ENCODE assay signal across 18 mouse cellular contexts in genomic region chr3:49686182-49686895, GRCm38 (mm10).
A peak's percentile ranks its signal among the peaks of the same experiment; 100 is the strongest.
DNase-seq lines count a peak whose midpoint lies in the region; ATAC-seq lines count a peak whose summit lies in the region.
"Had no signal": no experiment of that assay in that cellular context is flagged by ENCODE, and none has a peak within 500 bp of the region (broad histone marks: within the 10 kb centered on the region; RNA-seq: fewer than 3 reads in every experiment).

No protein-coding gene starts in this region.

- H3K27me3 ChIP-seq in kidney, embryonic 14.5 days (ENCODE audit: control insufficient read depth, insufficient read depth, low read length), result no peaks in the 10 kb centered on the region
- H3K27me3 ChIP-seq: liver, embryonic 13.5 days; megakaryocyte, embryonic 14.5 days had no signal

- 4% methylated on average over 4 of the region's 4 CpGs for WGBS in kidney, embryonic 14.5 days

- peak; percentile 90; the same call in 1 of the 2 replicates for ATAC-seq in kidney, embryonic 14.5 days (ENCODE audit: low FRiP score, low TSS enrichment)
- ATAC-seq: forebrain, embryonic 16.5 days; inflammation-experienced regulatory T-cells, adult 6 months had no signal

- H3K9me3 ChIP-seq in kidney, embryonic 14.5 days (ENCODE audit: control insufficient read depth, low read length), result no peaks in the 10 kb centered on the region
- H3K9me3 ChIP-seq: heart, embryonic 10.5 days; liver, embryonic 13.5 days; megakaryocyte, embryonic 14.5 days had no signal

- H3K27ac ChIP-seq in kidney, embryonic 14.5 days (ENCODE audit: low read depth, low read length), result peak overlapping the region; percentile 68
- H3K27ac ChIP-seq: heart, embryonic 10.5 days; layer of hippocampus, adult 2 months; liver, embryonic 13.5 days had no signal

- H3K4me2 ChIP-seq in kidney, embryonic 14.5 days (replicated peaks; ENCODE audit: low read depth, low read length), result no peak overlapping the region
- H3K4me2 ChIP-seq: liver, embryonic 13.5 days had no signal

- H3K4me3 ChIP-seq in kidney, embryonic 14.5 days (ENCODE audit: low read length), result no peak overlapping the region
- H3K4me3 ChIP-seq: erythroblast, embryonic 14.5 days; heart, embryonic 10.5 days; layer of hippocampus, adult 2 months; liver, embryonic 13.5 days; megakaryocyte, embryonic 14.5 days had no signal

- no peak overlapping the region for H3K9ac ChIP-seq in kidney, embryonic 14.5 days (ENCODE audit: low read depth, low read length)
- H3K9ac ChIP-seq: liver, embryonic 13.5 days had no signal

- 0 out of 2 replicates have a peak, but pooled peaks cover 3% of the 10 kb centered on the region for H3K4me1 ChIP-seq in kidney, embryonic 14.5 days (ENCODE audit: control insufficient read depth, insufficient read depth, low read length)
- H3K4me1 ChIP-seq: heart, embryonic 10.5 days; liver, embryonic 13.5 days; megakaryocyte, embryonic 14.5 days had no signal

- H3K36me3 ChIP-seq in kidney, embryonic 14.5 days (ENCODE audit: control insufficient read depth, insufficient read depth, low read length), result no peaks in the 10 kb centered on the region
- H3K36me3 ChIP-seq: heart, embryonic 10.5 days; liver, embryonic 13.5 days had no signal

- DNase-seq in adrenal gland, adult (ENCODE audit: inconsistent age in 2 of 2, low spot score in 1 of 2), result peak; percentile 25 to 46
- no peak for DNase-seq in adrenal gland, adult 18-20 months (ENCODE audit: low spot score in 2 of 2)
- no peak for DNase-seq in kidney, adult 18-20 months
- DNase-seq in retina, postnatal 1 day, result peak; percentile 6
- DNase-seq in retina, embryonic 14.5 days (ENCODE audit: low spot score), result no peak
- DNase-seq in ovary, postnatal 10 days (ENCODE audit: low spot score), result no peak
- no peak for DNase-seq in thymus, postnatal 10 days (ENCODE audit: low spot score in 2 of 2)
- DNase-seq: cerebellum, adult 11-12 months; gastrocnemius, postnatal 14 days; heart, postnatal 4 days; liver, embryonic 13.5 days had no signal

Comparison
In these comparisons a context has a peak if more than half of its experiments do, and no peak if none do; other contexts are left out.
1. DNase-seq: peak in adrenal gland, adult (2 of 2) and retina, postnatal 1 day (single experiment); none in adrenal gland, adult 18-20 months (0 of 2), kidney, adult 18-20 months (single experiment), retina, embryonic 14.5 days (single experiment), ovary, postnatal 10 days (single experiment) and thymus, postnatal 10 days (0 of 2).